Mouse (Mus musculus) embryo, embryonic 11 days (tissue): ENCODE measurements around the gene Urgcp.
A peak's percentile ranks its signal among the peaks of the same experiment; 100 is the strongest.
"Not testable (repeated sequence)": the region's sequence is repeated elsewhere in the genome, so short reads cannot be mapped to it uniquely, and the experiment has no call there.

ENCODE experiments used
- DNase-seq: peaks from one replicate; pipeline ENCODE4 v3.0.0-alpha.2; 2015

Gene Urgcp

GRCm38 (mm10) chr11:5761820-5762632 lies at the start of gene Urgcp:
Urgcp (minus strand) TSS chr11:5762376.
- DNase-seq, result peak; percentile 96

- DNase-seq, result not testable (repeated sequence)
Observed at GRCm38 (mm10) chr11:5809487-5809886, 47.3 kb upstream of the Urgcp start.

- no peak for DNase-seq
Observed at GRCm38 (mm10) chr11:5807956-5808355, 45.8 kb upstream of the Urgcp start.

- DNase-seq, result no peak
Observed at GRCm38 (mm10) chr11:5805711-5806110, 43.5 kb upstream of the Urgcp start.

GRCm38 (mm10) chr11:5804174-5804573 lies 42.0 kb upstream of the Urgcp start:
- no peak for DNase-seq

GRCm38 (mm10) chr11:5803551-5803981 lies 41.4 kb upstream of the Urgcp start, which contains the start of gene Pgam2:
Pgam2 (minus strand) TSS chr11:5803733.
- peak; percentile 40 for DNase-seq

- DNase-seq, result no peak
Observed at GRCm38 (mm10) chr11:5802457-5803217, 40.5 kb upstream of the Urgcp start.

GRCm38 (mm10) chr11:5802005-5802404 lies 39.8 kb upstream of the Urgcp start:
- no peak for DNase-seq

GRCm38 (mm10) chr11:5801511-5801910 lies 39.3 kb upstream of the Urgcp start:
- no peak for DNase-seq

GRCm38 (mm10) chr11:5799621-5800490 lies 37.7 kb upstream of the Urgcp start:
- DNase-seq, result no peak

GRCm38 (mm10) chr11:5797928-5798327 lies 35.8 kb upstream of the Urgcp start:
- no peak for DNase-seq

GRCm38 (mm10) chr11:5797371-5797770 lies 35.2 kb upstream of the Urgcp start:
- no peak for DNase-seq

- DNase-seq, result no peak
Observed at GRCm38 (mm10) chr11:5796939-5797338, 34.8 kb upstream of the Urgcp start.

- no peak for DNase-seq
Observed at GRCm38 (mm10) chr11:5795706-5796105, 33.5 kb upstream of the Urgcp start.

GRCm38 (mm10) chr11:5795290-5795689 lies 33.1 kb upstream of the Urgcp start:
- no peak for DNase-seq

- no peak for DNase-seq
Observed at GRCm38 (mm10) chr11:5790431-5790830, 28.3 kb upstream of the Urgcp start.

GRCm38 (mm10) chr11:5789754-5790333 lies 27.7 kb upstream of the Urgcp start:
- DNase-seq, result no peak

- DNase-seq, result no peak
Observed at GRCm38 (mm10) chr11:5789071-5789753, 27.0 kb upstream of the Urgcp start.

GRCm38 (mm10) chr11:5788056-5789014 lies 26.2 kb upstream of the Urgcp start, which contains the start of gene Dbnl:
Dbnl (plus strand) TSS chr11:5788488.
- peak; percentile 98 for DNase-seq

GRCm38 (mm10) chr11:5787671-5788055 lies 25.5 kb upstream of the Urgcp start:
- DNase-seq, result no peak

GRCm38 (mm10) chr11:5785732-5786131 lies 23.6 kb upstream of the Urgcp start:
- no peak for DNase-seq
